8 mouse cellular contexts compared by ENCODE assay signal in genomic region chr11:60540002-60540610, GRCm38 (mm10). TPM values are rescaled to one million over a fixed set of nuclear protein-coding genes. Genes with fewer than 3 reads are reported as not detected.
DNase-seq lines count a peak whose midpoint lies in the region; ATAC-seq and TF ChIP-seq lines count a peak whose summit lies in the region.

No protein-coding gene starts in this region.

- no peak for ATAC-seq in embryonic facial prominence, embryonic 15.5 days (ENCODE audit: insufficient number of reproducible peaks, low FRiP score, low TSS enrichment, low read depth)

- peaks cover 5% of the 10 kb centered on the region; the same call in 1 of the 2 replicates for H3K4me1 ChIP-seq in spleen, adult 2 months (ENCODE audit: control insufficient read depth, insufficient read depth, insufficient read length)
- peaks cover 46% of the 10 kb centered on the region for H3K4me1 ChIP-seq in embryonic facial prominence, embryonic 15.5 days
- peaks cover 52% of the 10 kb centered on the region for H3K4me1 ChIP-seq in hindbrain, embryonic 10.5 days (replicated peaks)
- H3K4me1 ChIP-seq in midbrain, embryonic 10.5 days = peaks cover 56% of the 10 kb centered on the region

- H3K4me3 ChIP-seq in spleen, adult 2 months (ENCODE audit: extremely low read depth, insufficient read depth, insufficient read length) = peak overlapping the region; percentile 16; the same call in 1 of the 2 replicates
- peak overlapping the region; percentile 94 for H3K4me3 ChIP-seq in embryonic facial prominence, embryonic 15.5 days (replicated peaks)
- H3K4me3 ChIP-seq in hindbrain, embryonic 10.5 days = peak overlapping the region; percentile 72
- peak overlapping the region; percentile 89 for H3K4me3 ChIP-seq in midbrain, embryonic 10.5 days

- 20% methylated on average over 4 of the region's 4 CpGs for WGBS in spleen, adult 2 months
- WGBS in embryonic facial prominence, embryonic 15.5 days = 4% methylated on average over 4 of the region's 4 CpGs
- 23% methylated on average over 4 of the region's 4 CpGs for WGBS in hindbrain, embryonic 10.5 days
- WGBS in midbrain, embryonic 10.5 days = 26% methylated on average over 4 of the region's 4 CpGs

- peak overlapping the region; percentile 39 for H3K9ac ChIP-seq in embryonic facial prominence, embryonic 15.5 days

- H3K9me3 ChIP-seq in embryonic facial prominence, embryonic 15.5 days (replicated peaks) = no peaks in the 10 kb centered on the region
- H3K9me3 ChIP-seq in hindbrain, embryonic 10.5 days = no peaks in the 10 kb centered on the region
- H3K9me3 ChIP-seq in midbrain, embryonic 10.5 days (replicated peaks) = no peaks in the 10 kb centered on the region

- TF ChIP-seq CTCF in spleen, adult 2 months (IDR thresholded peaks at IDR 0.05; ENCODE audit: extremely low read depth, insufficient read depth, insufficient read length, insufficient replicate concordance) = no peak

- no peak for DNase-seq in spleen, adult 2 months (ENCODE audit: low read depth in 1 of 2, low spot score in 2 of 2)
- no peak for DNase-seq in spleen, adult 18-20 months
- no peak for DNase-seq in hindbrain, embryonic 10.5 days (ENCODE audit: low spot score)
- peak; percentile 51 for DNase-seq in layer of hippocampus, adult 9-11 months
- no peak for DNase-seq in midbrain, embryonic 10.5 days (ENCODE audit: low spot score)
- DNase-seq in retina, postnatal 1 day = no peak
- no peak for DNase-seq in thymus, postnatal 10 days (ENCODE audit: low spot score in 2 of 2)

- H3K27ac ChIP-seq in spleen, adult 2 months (ENCODE audit: insufficient read depth, low read length) = no peak overlapping the region
- peak overlapping the region; percentile 31 for H3K27ac ChIP-seq in embryonic facial prominence, embryonic 15.5 days (replicated peaks)
- H3K27ac ChIP-seq in hindbrain, embryonic 10.5 days = no peak overlapping the region
- no peak overlapping the region for H3K27ac ChIP-seq in midbrain, embryonic 10.5 days (replicated peaks)

- no peak for TF ChIP-seq POLR2A in spleen, adult 2 months (IDR thresholded peaks at IDR 0.05; ENCODE audit: low read depth, low read length)

- peak overlapping the region; percentile 81 for H3K4me2 ChIP-seq in embryonic facial prominence, embryonic 15.5 days (replicated peaks)

- H3K27me3 ChIP-seq in spleen, adult 2 months (ENCODE audit: control insufficient read depth, insufficient read depth, low read length) = no peaks in the 10 kb centered on the region
- H3K27me3 ChIP-seq in embryonic facial prominence, embryonic 15.5 days = no peaks in the 10 kb centered on the region
- H3K27me3 ChIP-seq in hindbrain, embryonic 10.5 days (ENCODE audit: insufficient read depth, poor library complexity, severe bottlenecking) = no peaks in the 10 kb centered on the region
- H3K27me3 ChIP-seq in midbrain, embryonic 10.5 days (ENCODE audit: low read depth, poor library complexity, severe bottlenecking) = no peaks in the 10 kb centered on the region

- H3K36me3 ChIP-seq in spleen, adult 2 months (ENCODE audit: control insufficient read depth, insufficient read depth, low read length) = peaks cover 4% of the 10 kb centered on the region
- peaks cover 12% of the 10 kb centered on the region for H3K36me3 ChIP-seq in embryonic facial prominence, embryonic 15.5 days
- peaks cover 50% of the 10 kb centered on the region for H3K36me3 ChIP-seq in hindbrain, embryonic 10.5 days
- peaks cover 47% of the 10 kb centered on the region for H3K36me3 ChIP-seq in midbrain, embryonic 10.5 days

RNA-seq across cellular contexts. Expression of gene Alkbh5, which starts 3.9 kb away (rescaled TPM):
- polyA plus RNA-seq in spleen, adult 2 months (2012; rRNA removed) = 15.0 and 16.9 TPM in 2 replicates
- polyA plus RNA-seq in embryonic facial prominence, embryonic 15.5 days (2015; fragmentation: Nextera tagmentation; extraction: Ambion mirVana) = 36.8 and 38.6 TPM in 2 replicates
- polyA plus RNA-seq in hindbrain, embryonic 10.5 days (2016; fragmentation: Nextera tagmentation; extraction: Ambion mirVana) = 31.9 and 33.8 TPM in 2 replicates
- 34.4 TPM in 2 replicates for polyA plus RNA-seq in midbrain, embryonic 10.5 days (2016; fragmentation: Nextera tagmentation; extraction: Ambion mirVana)

Comparison
In these comparisons a context has a peak if more than half of its experiments do, and no peak if none do; other contexts are left out.
1. H3K4me3 ChIP-seq: peak in every context shown above with its lines; median percentile 94 in embryonic facial prominence, embryonic 15.5 days; 89 in midbrain, embryonic 10.5 days; 72 in hindbrain, embryonic 10.5 days; 16 in spleen, adult 2 months.